Mouse (Mus musculus) gastrocnemius, postnatal 14 days (tissue): ENCODE measurements at regions not wholly inside any gene's neighbourhood (a gene's known extent, or its start where the extent isn't known, plus 50 kb on each side); places are given as distances from the start of the nearest gene placed in this dataset.

Experiments used
- DNase-seq: peaks from one replicate; pipeline ENCODE4 v3.0.0; 2021; ENCODE audit warnings: mixed read lengths
- intact Hi-C: fragments of 180-260 bp; cut with DNase I; formaldehyde crosslinking; loops from one replicate; pipeline ENCODE4 v1.15.1; 2025; ENCODE audit warnings: low total_unique reads

GRCm38 (mm10) chr10:44688555-44688954 lies 160.3 kb upstream of the Prdm1 start:
- DNase-seq, result no peak
- intact Hi-C loops, result no loop called here

GRCm38 (mm10) chr10:44686055-44686454 lies 157.8 kb upstream of the Prdm1 start:
- no peak for DNase-seq
- intact Hi-C loops, result no loop called here

- intact Hi-C loops, result no loop called here
- DNase-seq, result no peak
Observed at GRCm38 (mm10) chr10:44685215-44685614, 156.9 kb upstream of the Prdm1 start.

GRCm38 (mm10) chr10:44676506-44676905 lies 148.2 kb upstream of the Prdm1 start:
- intact Hi-C loops, result no loop called here
- no peak for DNase-seq

GRCm38 (mm10) chr10:44665509-44666144 lies 137.3 kb upstream of the Prdm1 start:
- DNase-seq, result no peak

GRCm38 (mm10) chr10:44659499-44659898 lies 131.2 kb upstream of the Prdm1 start:
- intact Hi-C loops, result no loop called here

More at GRCm38 (mm10) chr10:44665509-44666144, 137.3 kb upstream of the Prdm1 start:
- intact Hi-C loops, result no loop called here

GRCm38 (mm10) chr10:44653761-44654160 lies 125.5 kb upstream of the Prdm1 start:
- intact Hi-C loops, result no loop called here
- no peak for DNase-seq

More at GRCm38 (mm10) chr10:44659499-44659898, 131.2 kb upstream of the Prdm1 start:
- DNase-seq, result no peak

GRCm38 (mm10) chr10:44647021-44647420 lies 118.7 kb upstream of the Prdm1 start:
- intact Hi-C loops, result no loop called here
- DNase-seq, result peak; percentile 8

- no peak for DNase-seq
- intact Hi-C loops, result no loop called here
Observed at GRCm38 (mm10) chr10:44646615-44647014, 118.3 kb upstream of the Prdm1 start.

- no peak for DNase-seq
- intact Hi-C loops, result no loop called here
Observed at GRCm38 (mm10) chr10:44641616-44642015, 113.3 kb upstream of the Prdm1 start.

GRCm38 (mm10) chr10:44640620-44641019 lies 112.3 kb upstream of the Prdm1 start:
- intact Hi-C loops, result no loop called here
- no peak for DNase-seq

- intact Hi-C loops, result no loop called here
- no peak for DNase-seq
Observed at GRCm38 (mm10) chr10:44638678-44639077, 110.4 kb upstream of the Prdm1 start.

GRCm38 (mm10) chr10:44636786-44637185 lies 108.5 kb upstream of the Prdm1 start:
- intact Hi-C loops, result no loop called here
- DNase-seq, result no peak

- DNase-seq, result no peak
- intact Hi-C loops, result no loop called here
Observed at GRCm38 (mm10) chr10:44636061-44636460, 107.8 kb upstream of the Prdm1 start.

GRCm38 (mm10) chr10:44631584-44631983 lies 103.3 kb upstream of the Prdm1 start:
- intact Hi-C loops, result no loop called here
- DNase-seq, result no peak

GRCm38 (mm10) chr10:44630485-44630884 lies 102.2 kb upstream of the Prdm1 start:
- intact Hi-C loops, result no loop called here
- peak; percentile 14 for DNase-seq

GRCm38 (mm10) chr10:44628387-44628786 lies 100.1 kb upstream of the Prdm1 start:
- no peak for DNase-seq
- intact Hi-C loops, result no loop called here

GRCm38 (mm10) chr10:44627431-44627830 lies 99.1 kb upstream of the Prdm1 start:
- no peak for DNase-seq
- intact Hi-C loops, result no loop called here

- no peak for DNase-seq
- intact Hi-C loops, result no loop called here
Observed at GRCm38 (mm10) chr10:44625521-44625920, 97.2 kb upstream of the Prdm1 start.

GRCm38 (mm10) chr10:44615586-44615985 lies 87.3 kb upstream of the Prdm1 start:
- intact Hi-C loops, result no loop called here
- no peak for DNase-seq

- intact Hi-C loops, result no loop called here
- no peak for DNase-seq
Observed at GRCm38 (mm10) chr10:44612571-44612970, 84.3 kb upstream of the Prdm1 start.

- no peak for DNase-seq
- intact Hi-C loops, result no loop called here
Observed at GRCm38 (mm10) chr10:44611399-44611798, 83.1 kb upstream of the Prdm1 start.
